Comparison of ENCODE assay signal across 8 mouse cellular contexts in genomic region chr17:87282007-87282705, GRCm38 (mm10). TPM values are rescaled to one million over a fixed set of nuclear protein-coding genes. Genes with fewer than 3 reads are reported as not detected.
DNase-seq lines count a peak whose midpoint lies in the region; ATAC-seq and TF ChIP-seq lines count a peak whose summit lies in the region.

No protein-coding gene starts in this region.

- H3K4me2 ChIP-seq in embryonic facial prominence, embryonic 12.5 days (replicated peaks): peak overlapping the region; percentile 98
- peak overlapping the region; percentile 99 for H3K4me2 ChIP-seq in limb, embryonic 11.5 days (ENCODE audit: low read depth, severe bottlenecking)
- peak overlapping the region; percentile 92 for H3K4me2 ChIP-seq in midbrain, embryonic 13.5 days (replicated peaks)

- no peaks in the 10 kb centered on the region for H3K36me3 ChIP-seq in embryonic facial prominence, embryonic 12.5 days
- H3K36me3 ChIP-seq in kidney, adult 2 months (ENCODE audit: control insufficient read depth, insufficient read depth, low read length): no peaks in the 10 kb centered on the region
- no peaks in the 10 kb centered on the region for H3K36me3 ChIP-seq in limb, embryonic 11.5 days (ENCODE audit: control insufficient read depth, insufficient read depth, low read length)
- H3K36me3 ChIP-seq in midbrain, embryonic 13.5 days: no peaks in the 10 kb centered on the region
- 0 out of 2 replicates have a peak, but pooled peaks cover 3% of the 10 kb centered on the region for H3K36me3 ChIP-seq in small intestine, adult 2 months (ENCODE audit: control insufficient read depth, insufficient read depth, low read length)

- no peaks in the 10 kb centered on the region for H3K9me3 ChIP-seq in embryonic facial prominence, embryonic 12.5 days
- H3K9me3 ChIP-seq in limb, embryonic 11.5 days (ENCODE audit: control insufficient read depth, low read length): no peaks in the 10 kb centered on the region
- no peaks in the 10 kb centered on the region for H3K9me3 ChIP-seq in midbrain, embryonic 13.5 days

- H3K9ac ChIP-seq in embryonic facial prominence, embryonic 12.5 days: peak overlapping the region; percentile 79
- peak overlapping the region; percentile 84 for H3K9ac ChIP-seq in limb, embryonic 11.5 days (ENCODE audit: low read length)
- peak overlapping the region; percentile 85 for H3K9ac ChIP-seq in midbrain, embryonic 13.5 days (replicated peaks)

- peak overlapping the region; percentile 65 for H3K4me3 ChIP-seq in embryonic facial prominence, embryonic 12.5 days
- peak overlapping the region; percentile 62 for H3K4me3 ChIP-seq in kidney, adult 2 months (ENCODE audit: insufficient read depth, low read depth, low read length)
- H3K4me3 ChIP-seq in limb, embryonic 11.5 days (ENCODE audit: low read depth, low read length): peak overlapping the region; percentile 72
- peak overlapping the region; percentile 72 for H3K4me3 ChIP-seq in midbrain, embryonic 13.5 days (replicated peaks)
- peak overlapping the region; percentile 94 for H3K4me3 ChIP-seq in small intestine, adult 2 months (ENCODE audit: low read depth, low read length)

- H3K27ac ChIP-seq in embryonic facial prominence, embryonic 12.5 days: peak overlapping the region; percentile 90
- H3K27ac ChIP-seq in kidney, adult 2 months (ENCODE audit: insufficient read depth, low read depth, low read length): peak overlapping the region; percentile 98
- peak overlapping the region; percentile 81 for H3K27ac ChIP-seq in limb, embryonic 11.5 days (replicated peaks; ENCODE audit: low read depth, low read length)
- H3K27ac ChIP-seq in midbrain, embryonic 13.5 days: peak overlapping the region; percentile 86
- H3K27ac ChIP-seq in small intestine, adult 2 months (ENCODE audit: insufficient read depth, low read depth, low read length): peak overlapping the region; percentile 98

- peak; percentile 90 for DNase-seq in 3134 (ENCODE audit: extremely low read depth, insufficient read length, low spot score)
- DNase-seq in adrenal gland, postnatal 14 days: peak; percentile 96
- DNase-seq in heart, adult 18-20 months: peak; percentile 98
- peak; percentile 99 for DNase-seq in kidney, adult 2 months
- DNase-seq in limb, embryonic 11.5 days (ENCODE audit: low spot score): peak; percentile 90

- H3K4me1 ChIP-seq in embryonic facial prominence, embryonic 12.5 days: peaks cover 15% of the 10 kb centered on the region
- peaks cover 28% of the 10 kb centered on the region; the same call in 1 of the 2 replicates for H3K4me1 ChIP-seq in kidney, adult 2 months (ENCODE audit: control insufficient read depth, insufficient read depth, low read length)
- H3K4me1 ChIP-seq in limb, embryonic 11.5 days (ENCODE audit: control insufficient read depth, insufficient read depth, low read length): 0 out of 2 replicates have a peak, but pooled peaks cover 3% of the 10 kb centered on the region
- H3K4me1 ChIP-seq in midbrain, embryonic 13.5 days (replicated peaks): peaks cover 32% of the 10 kb centered on the region
- H3K4me1 ChIP-seq in small intestine, adult 2 months (ENCODE audit: control insufficient read depth, insufficient read depth, insufficient read length, low read length): peaks cover 15% of the 10 kb centered on the region

- peak; percentile 75 for ATAC-seq in embryonic facial prominence, embryonic 12.5 days (ENCODE audit: insufficient number of reproducible peaks, insufficient read depth, low FRiP score, low TSS enrichment)
- ATAC-seq in limb, embryonic 11.5 days (ENCODE audit: insufficient number of reproducible peaks, low FRiP score, low TSS enrichment, low read depth): peak; percentile 83
- peak; percentile 87 for ATAC-seq in midbrain, embryonic 13.5 days

- peak; percentile 53 for TF ChIP-seq POLR2A in kidney, adult 2 months (IDR thresholded peaks at IDR 0.05; ENCODE audit: low read depth, low read length)
- TF ChIP-seq POLR2A in small intestine, adult 2 months (IDR thresholded peaks at IDR 0.05; ENCODE audit: low read depth, low read length): peak; percentile 87

- peaks cover 29% of the 10 kb centered on the region for H3K27me3 ChIP-seq in embryonic facial prominence, embryonic 12.5 days
- H3K27me3 ChIP-seq in kidney, adult 2 months (replicated peaks; ENCODE audit: control insufficient read depth, insufficient read depth, low read length): no peaks in the 10 kb centered on the region
- peaks cover 14% of the 10 kb centered on the region for H3K27me3 ChIP-seq in limb, embryonic 11.5 days (ENCODE audit: control insufficient read depth, insufficient read depth, low read length)
- peaks cover 46% of the 10 kb centered on the region for H3K27me3 ChIP-seq in midbrain, embryonic 13.5 days
- H3K27me3 ChIP-seq in small intestine, adult 2 months (ENCODE audit: control insufficient read depth, insufficient read depth, low read length): no peaks in the 10 kb centered on the region

- WGBS in embryonic facial prominence, embryonic 12.5 days: under 1% methylated on average over 44 of the region's 44 CpGs
- under 1% methylated on average over 43 of the region's 44 CpGs for WGBS in kidney, adult 2 months
- under 1% methylated on average over 44 of the region's 44 CpGs for WGBS in limb, embryonic 11.5 days
- WGBS in midbrain, embryonic 13.5 days: under 1% methylated on average over 43 of the region's 44 CpGs
- under 1% methylated on average over 44 of the region's 44 CpGs for WGBS in small intestine, adult 2 months

- peak; percentile 20; the same call in 1 of the 2 replicates for TF ChIP-seq CTCF in kidney, adult 2 months (conservative IDR thresholded peaks at IDR 0.05; ENCODE audit: insufficient read depth, insufficient read length, low read depth, low read length)
- no peak for TF ChIP-seq CTCF in small intestine, adult 2 months (IDR thresholded peaks at IDR 0.05; ENCODE audit: extremely low read depth, insufficient read length, insufficient replicate concordance, low read depth, low read length)

RNA-seq across cellular contexts. Expression of gene Ttc7, which starts 0.5 kb away (rescaled TPM):
- 13.2 TPM in 2 replicates for total RNA-seq in adrenal gland, postnatal 14 days (2021)
- 4.8 and 5.8 TPM in 2 replicates for polyA plus RNA-seq in embryonic facial prominence, embryonic 12.5 days (2016; fragmentation: Nextera tagmentation; extraction: Ambion mirVana)
- total RNA-seq in heart, adult 18-20 months (2021): 10 to 100 TPM; 26.2 to 32.1 TPM
- polyA plus RNA-seq in kidney, adult 2 months (2012; rRNA removed): 68.6 and 81.9 TPM in 2 replicates
- 1.8 and 3.9 TPM in 2 replicates for polyA plus RNA-seq in limb, embryonic 11.5 days (2014; fragmentation: Nextera tagmentation; extraction: Ambion mirVana)
- polyA plus RNA-seq in midbrain, embryonic 13.5 days (2015; fragmentation: Nextera tagmentation; extraction: Ambion mirVana): 2.8 and 4.3 TPM in 2 replicates
- polyA plus RNA-seq in small intestine, adult 2 months (2012; rRNA removed): 195 and 289 TPM in 2 replicates

RNA-seq across cellular contexts. Expression of gene Mcfd2, which starts 16.4 kb away (rescaled TPM):
- total RNA-seq in adrenal gland, postnatal 14 days (2021): 167 and 183 TPM in 2 replicates
- 77.9 and 85.1 TPM in 2 replicates for polyA plus RNA-seq in embryonic facial prominence, embryonic 12.5 days (2016; fragmentation: Nextera tagmentation; extraction: Ambion mirVana)
- 10 to 100 TPM; 55.6 to 60.2 TPM for total RNA-seq in heart, adult 18-20 months (2021)
- 159 and 170 TPM in 2 replicates for polyA plus RNA-seq in kidney, adult 2 months (2012; rRNA removed)
- 77.6 and 80.0 TPM in 2 replicates for polyA plus RNA-seq in limb, embryonic 11.5 days (2014; fragmentation: Nextera tagmentation; extraction: Ambion mirVana)
- 52.6 and 54.7 TPM in 2 replicates for polyA plus RNA-seq in midbrain, embryonic 13.5 days (2015; fragmentation: Nextera tagmentation; extraction: Ambion mirVana)
- 139 and 169 TPM in 2 replicates for polyA plus RNA-seq in small intestine, adult 2 months (2012; rRNA removed)

Comparison
In these comparisons a context has a peak if more than half of its experiments do, and no peak if none do; other contexts are left out.
1. Peak in every context shown above with its lines: DNase-seq, ATAC-seq, H3K4me3 ChIP-seq and H3K27ac ChIP-seq.
2. RNA of gene Ttc7, which starts 0.5 kb away (polyA plus RNA-seq): 195 to 289 TPM in small intestine, adult 2 months and 68.6 to 81.9 TPM in kidney, adult 2 months; 4.8 to 5.8 TPM in embryonic facial prominence, embryonic 12.5 days, 2.8 to 4.3 TPM in midbrain, embryonic 13.5 days and 1.8 to 3.9 TPM in limb, embryonic 11.5 days; every median in the first group is over 10 times any median in the second.